Mouse (Mus musculus): ENCODE results near the gene Krt1. TPM values are rescaled to one million over a fixed set of nuclear protein-coding genes. Genes with fewer than 3 reads are reported as not detected.
A peak's percentile ranks its signal among the peaks of the same experiment; 100 is the strongest.

Gene Krt1
- total and polyA plus RNA-seq, 2 experiments from 2014 or later: 20.0 to 45.5 TPM

DNA sequence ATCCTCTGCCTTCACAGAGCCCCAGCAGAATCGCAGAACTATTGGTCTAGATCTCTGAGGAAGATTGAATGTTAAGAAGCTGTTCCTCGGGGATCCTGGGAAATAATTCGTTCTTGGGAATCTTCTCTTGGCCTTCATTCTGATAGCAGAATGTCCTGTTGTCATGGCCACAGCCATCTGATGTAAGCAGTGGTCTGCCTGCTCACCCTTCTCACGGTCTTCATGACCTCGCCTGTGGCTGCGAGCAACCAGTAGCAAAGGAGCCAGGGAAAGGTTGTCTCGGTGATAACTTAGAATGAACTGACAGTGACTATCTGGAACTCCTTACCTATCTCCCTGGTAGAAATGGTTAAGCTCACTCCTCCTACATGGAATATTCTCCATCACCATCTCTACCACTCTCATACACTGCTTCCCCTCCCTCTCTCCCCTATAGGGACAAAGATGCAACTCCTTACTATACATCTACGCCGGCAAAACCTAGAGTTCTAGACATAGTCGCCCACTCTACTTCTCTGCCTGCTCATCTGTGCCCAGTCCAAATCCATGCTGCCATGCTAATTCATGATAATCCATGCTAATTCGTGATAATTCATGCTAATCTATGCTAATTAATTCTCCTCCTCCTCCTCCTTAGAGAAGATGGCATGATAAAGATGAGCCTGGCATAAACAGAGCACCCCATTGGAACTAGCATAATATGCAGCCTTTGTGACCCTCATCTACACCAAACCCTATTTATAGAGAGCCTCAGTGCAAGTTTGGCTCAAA is 47.4 kb downstream of the Krt1 start:
- Histone ChIP-seq H3K4me2 (ENCODE audit: low read depth, low read length, poor library complexity, severe bottlenecking) (no peak overlapping the region), H3K27me3 (ENCODE audit: insufficient read depth, low read length) (no peaks in the 10 kb centered on the region), H3K9me3 (ENCODE audit: low read length) (no peaks in the 10 kb centered on the region), H3K27ac (ENCODE audit: low read depth, low read length) (no peak overlapping the region), H3K4me3 (ENCODE audit: low read depth, low read length) (no peak overlapping the region), H3K36me3 (ENCODE audit: insufficient read depth, low read length) (no peaks in the 10 kb centered on the region), H3K9ac (replicated peaks; ENCODE audit: low read length, poor library complexity, severe bottlenecking) (no peak overlapping the region), H3K4me1 (ENCODE audit: insufficient read depth, low read length) (0 out of 2 replicates have a peak, but pooled peaks cover 3% of the 10 kb centered on the region)
- 52% methylated on average over 11 of the region's 11 CpGs for WGBS
- ATAC-seq (ENCODE audit: low FRiP score) (no peak), DNase-seq (ENCODE audit: low spot score) (peak; percentile 9)
- no peak for TF ChIP-seq CTCF (IDR thresholded peaks at IDR 0.05)

DNA sequence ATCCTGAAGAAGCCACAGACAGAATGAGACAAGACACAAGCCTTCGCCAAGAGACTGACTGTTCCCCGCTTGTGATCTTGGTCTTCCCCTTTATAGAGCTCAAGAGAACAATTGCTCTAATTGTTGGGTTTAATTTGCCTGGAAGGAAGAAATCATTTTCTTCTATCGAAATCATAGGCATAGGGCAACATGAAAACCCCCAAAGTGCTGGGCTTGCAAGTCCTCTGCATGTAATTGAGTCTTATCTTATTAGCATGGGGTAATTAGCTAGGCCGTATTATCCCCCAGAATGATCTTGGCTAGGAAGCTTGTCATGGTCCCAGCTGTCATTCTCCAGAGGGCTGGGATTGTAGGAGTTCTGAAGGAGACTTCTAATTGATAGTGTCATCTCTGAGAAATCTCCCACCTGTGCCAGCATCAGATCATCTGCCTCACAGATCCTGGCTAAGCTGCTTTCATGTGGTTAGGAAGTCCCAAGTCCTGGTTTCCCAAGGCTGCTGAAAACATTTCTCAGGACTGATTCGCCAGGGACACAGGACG is 48.2 kb downstream of the Krt1 start, which contains the start of gene Krt73:
TSS of gene Krt73 (minus strand) at position 51 of the 540 bp plus-strand sequence.
- peak; percentile 71 for DNase-seq (ENCODE audit: low spot score)
- H3K4me2 ChIP-seq (ENCODE audit: low read depth, low read length, poor library complexity, severe bottlenecking): no peak within 1 kb of the TSS
- ATAC-seq (ENCODE audit: low FRiP score): no peak
- no peak within 1 kb of the TSS for H3K27ac ChIP-seq (ENCODE audit: low read depth, low read length)
- no peaks in the 10 kb centered on the region for H3K9me3 ChIP-seq (ENCODE audit: low read length)
- no peaks in the 10 kb centered on the region for H3K27me3 ChIP-seq (ENCODE audit: insufficient read depth, low read length)
- H3K4me1 ChIP-seq (ENCODE audit: insufficient read depth, low read length): 0 out of 2 replicates have a peak, but pooled peaks cover 3% of the 10 kb centered on the region
- no peak for TF ChIP-seq CTCF (IDR thresholded peaks at IDR 0.05)
- H3K36me3 ChIP-seq (ENCODE audit: insufficient read depth, low read length): no peaks in the 10 kb centered on the region
- no peak within 1 kb of the TSS for H3K4me3 ChIP-seq (ENCODE audit: low read depth, low read length)
- WGBS: 60% methylated on average over 6 of the region's 6 CpGs
- H3K9ac ChIP-seq (replicated peaks; ENCODE audit: low read length, poor library complexity, severe bottlenecking): no peak within 1 kb of the TSS

Small RNAs within 50 kb of the gene (microRNA-seq; reads per million reads assigned to microRNA genes)
- gene Gm44356 (ENCODE audit: borderline number of aligned reads): not detected

Other genes starting within 250 kb of the Krt1 start
- not detected in 2 replicates for gene Gm5414, start 222.6 kb downstream of the Krt1 start, total RNA-seq (2014; rRNA removed)
- gene Gm5414, start 222.6 kb downstream of the Krt1 start, polyA plus RNA-seq (2015; fragmentation: Nextera tagmentation; extraction: Ambion mirVana): not detected in 2 replicates
- not detected in 2 replicates for gene Gm5478, start 203.4 kb downstream of the Krt1 start, total RNA-seq (2014; rRNA removed)
- gene Gm5478, start 203.4 kb downstream of the Krt1 start, polyA plus RNA-seq (2015; fragmentation: Nextera tagmentation; extraction: Ambion mirVana): not detected in 2 replicates
- gene Krt6b, start 170.5 kb downstream of the Krt1 start, total RNA-seq (2014; rRNA removed): not detected in 2 replicates
- 0.07 TPM in 1 of 2 replicates, not detected in the other for gene Krt6b, start 170.5 kb downstream of the Krt1 start, polyA plus RNA-seq (2015; fragmentation: Nextera tagmentation; extraction: Ambion mirVana)
- gene Krt6a, start 156.5 kb downstream of the Krt1 start, total RNA-seq (2014; rRNA removed): not detected in 2 replicates
- gene Krt6a, start 156.5 kb downstream of the Krt1 start, polyA plus RNA-seq (2015; fragmentation: Nextera tagmentation; extraction: Ambion mirVana): not detected in 2 replicates
- 6.4 TPM in 1 of 2 replicates, not detected in the other for gene Krt5, start 137.9 kb downstream of the Krt1 start, total RNA-seq (2014; rRNA removed)
- 0.14 TPM in 1 of 2 replicates, not detected in the other for gene Krt5, start 137.9 kb downstream of the Krt1 start, polyA plus RNA-seq (2015; fragmentation: Nextera tagmentation; extraction: Ambion mirVana)
- gene Krt71, start 107.7 kb downstream of the Krt1 start, total RNA-seq (2014; rRNA removed): 2.8 TPM in 1 of 2 replicates, not detected in the other
- 0.25 and 0.27 TPM in 2 replicates for gene Krt71, start 107.7 kb downstream of the Krt1 start, polyA plus RNA-seq (2015; fragmentation: Nextera tagmentation; extraction: Ambion mirVana)
- not detected in 2 replicates for gene Krt72, start 64.3 kb downstream of the Krt1 start, total RNA-seq (2014; rRNA removed)
- gene Krt72, start 64.3 kb downstream of the Krt1 start, polyA plus RNA-seq (2015; fragmentation: Nextera tagmentation; extraction: Ambion mirVana): not detected in 2 replicates
- 1.3 TPM in 1 of 2 replicates, not detected in the other for gene Krt73, start 48.4 kb downstream of the Krt1 start, total RNA-seq (2014; rRNA removed)
- gene Krt73, start 48.4 kb downstream of the Krt1 start, polyA plus RNA-seq (2015; fragmentation: Nextera tagmentation; extraction: Ambion mirVana): 0.36 and 0.39 TPM in 2 replicates
- not detected in 2 replicates for gene Krt2, start 32.6 kb downstream of the Krt1 start, total RNA-seq (2014; rRNA removed)
- gene Krt2, start 32.6 kb downstream of the Krt1 start, polyA plus RNA-seq (2015; fragmentation: Nextera tagmentation; extraction: Ambion mirVana): 0.12 TPM in 1 of 2 replicates, not detected in the other
- gene Krt77, start 18.9 kb upstream of the Krt1 start, total RNA-seq (2014; rRNA removed): 1.2 and 1.4 TPM in 2 replicates
- gene Krt77, start 18.9 kb upstream of the Krt1 start, polyA plus RNA-seq (2015; fragmentation: Nextera tagmentation; extraction: Ambion mirVana): 1.5 and 1.6 TPM in 2 replicates
- gene Krt76, start 42.1 kb upstream of the Krt1 start, total RNA-seq (2014; rRNA removed): not detected in 2 replicates
- gene Krt76, start 42.1 kb upstream of the Krt1 start, polyA plus RNA-seq (2015; fragmentation: Nextera tagmentation; extraction: Ambion mirVana): not detected in 2 replicates
- 0.38 TPM in 1 of 2 replicates, not detected in the other for gene Krt4, start 73.9 kb upstream of the Krt1 start, total RNA-seq (2014; rRNA removed)
- gene Krt4, start 73.9 kb upstream of the Krt1 start, polyA plus RNA-seq (2015; fragmentation: Nextera tagmentation; extraction: Ambion mirVana): not detected in 2 replicates
- 2.3 TPM in 1 of 2 replicates, not detected in the other for gene Krt79, start 89.5 kb upstream of the Krt1 start, total RNA-seq (2014; rRNA removed)
- 0.15 and 0.28 TPM in 2 replicates for gene Krt79, start 89.5 kb upstream of the Krt1 start, polyA plus RNA-seq (2015; fragmentation: Nextera tagmentation; extraction: Ambion mirVana)
- gene Krt78, start 103.5 kb upstream of the Krt1 start, total RNA-seq (2014; rRNA removed): 0.49 TPM in 1 of 2 replicates, not detected in the other
- gene Krt78, start 103.5 kb upstream of the Krt1 start, polyA plus RNA-seq (2015; fragmentation: Nextera tagmentation; extraction: Ambion mirVana): not detected in 2 replicates
- 0.61 and 1.6 TPM in 2 replicates for gene Krt8, start 153.7 kb upstream of the Krt1 start, total RNA-seq (2014; rRNA removed)
- 0.60 and 0.63 TPM in 2 replicates for gene Krt8, start 153.7 kb upstream of the Krt1 start, polyA plus RNA-seq (2015; fragmentation: Nextera tagmentation; extraction: Ambion mirVana)
- gene Krt18, start 177.4 kb upstream of the Krt1 start, total RNA-seq (2014; rRNA removed): 0.99 and 1.7 TPM in 2 replicates
- gene Krt18, start 177.4 kb upstream of the Krt1 start, polyA plus RNA-seq (2015; fragmentation: Nextera tagmentation; extraction: Ambion mirVana): 1.8 and 2.1 TPM in 2 replicates
- 161 and 169 TPM in 2 replicates for gene Eif4b, start 223.0 kb upstream of the Krt1 start, total RNA-seq (2014; rRNA removed)
- gene Eif4b, start 223.0 kb upstream of the Krt1 start, polyA plus RNA-seq (2015; fragmentation: Nextera tagmentation; extraction: Ambion mirVana): 65.8 and 68.2 TPM in 2 replicates
- gene Tns2, start 249.6 kb upstream of the Krt1 start, total RNA-seq (2014; rRNA removed): 18.1 and 20.4 TPM in 2 replicates
- 5.1 and 6.3 TPM in 2 replicates for gene Tns2, start 249.6 kb upstream of the Krt1 start, polyA plus RNA-seq (2015; fragmentation: Nextera tagmentation; extraction: Ambion mirVana)

Data from midbrain, postnatal 0 days (tissue).